Mouse (Mus musculus) layer of hippocampus, postnatal 14 days (tissue): ENCODE measurements at regions not wholly inside any gene's neighbourhood (a gene's known extent, or its start where the extent isn't known, plus 50 kb on each side); places are given as distances from the start of the nearest gene placed in this dataset.

ENCODE experiments used
- DNase-seq, 2 experiments: peaks; one replicate each; pipeline ENCODE4 v3.0.0; 2021 to 2022; ENCODE audit warnings: low spot score in 2 of 2, mixed read lengths in 1 of 2

- DNase-seq, result no peak
Measured at GRCm38 (mm10) chr16:92946554-92946953, 120.6 kb upstream of the Runx1 start.

- no peak for DNase-seq
Measured at GRCm38 (mm10) chr16:92943901-92944300, 118.0 kb upstream of the Runx1 start.

GRCm38 (mm10) chr16:92939618-92940017 is 113.7 kb upstream of the Runx1 start:
- DNase-seq, result no peak

- DNase-seq, result no peak
Measured at GRCm38 (mm10) chr16:92935848-92936535, 110.0 kb upstream of the Runx1 start.

- DNase-seq, result no peak
Measured at GRCm38 (mm10) chr16:92930103-92930502, 104.2 kb upstream of the Runx1 start.

GRCm38 (mm10) chr16:92928201-92928600 is 102.3 kb upstream of the Runx1 start:
- no peak for DNase-seq

- no peak for DNase-seq
Measured at GRCm38 (mm10) chr16:92927662-92928061, 101.7 kb upstream of the Runx1 start.

- DNase-seq, result no peak
Measured at GRCm38 (mm10) chr16:92926853-92927252, 100.9 kb upstream of the Runx1 start.

- no peak for DNase-seq
Measured at GRCm38 (mm10) chr16:92920947-92921346, 95.0 kb upstream of the Runx1 start.

GRCm38 (mm10) chr16:92917356-92917755 is 91.4 kb upstream of the Runx1 start:
- no peak for DNase-seq

- no peak for DNase-seq
Measured at GRCm38 (mm10) chr16:92915651-92916050, 89.7 kb upstream of the Runx1 start.

GRCm38 (mm10) chr16:92906873-92907272 is 80.9 kb upstream of the Runx1 start:
- no peak for DNase-seq

- no peak for DNase-seq
Measured at GRCm38 (mm10) chr16:92905626-92906025, 79.7 kb upstream of the Runx1 start.

- no peak for DNase-seq
Measured at GRCm38 (mm10) chr16:92903892-92904473, 78.0 kb upstream of the Runx1 start.

GRCm38 (mm10) chr16:92903486-92903885 is 77.5 kb upstream of the Runx1 start:
- DNase-seq, result no peak

GRCm38 (mm10) chr16:92899704-92900103 is 73.8 kb upstream of the Runx1 start:
- DNase-seq, result no peak

GRCm38 (mm10) chr16:92891741-92892140 is 65.8 kb upstream of the Runx1 start:
- no peak for DNase-seq

GRCm38 (mm10) chr16:92890713-92891112 is 64.8 kb upstream of the Runx1 start:
- DNase-seq, result no peak

- DNase-seq, result no peak
Measured at GRCm38 (mm10) chr16:92889537-92889936, 63.6 kb upstream of the Runx1 start.

- no peak for DNase-seq
Measured at GRCm38 (mm10) chr16:92886226-92886625, 60.3 kb upstream of the Runx1 start.

- no peak for DNase-seq
Measured at GRCm38 (mm10) chr16:92883821-92884272, 57.9 kb upstream of the Runx1 start.

GRCm38 (mm10) chr16:92880356-92881043 is 54.6 kb upstream of the Runx1 start:
- no peak for DNase-seq
